Mouse (Mus musculus) urinary bladder, adult 2 months (tissue): ENCODE measurements around the gene Cd6. TPM values are rescaled to one million over a fixed set of nuclear protein-coding genes. Genes with fewer than 3 reads are reported as not detected.

Source experiments
- DNase-seq: peaks from one replicate; pipeline ENCODE4 v3.0.0; 2022; ENCODE audit warnings: low spot score
- polyA plus RNA-seq: library from polyadenylated mRNA; depleted of rRNA; stranded (reverse); fragments of >200 nt; gene quantifications from 2 replicates; pipeline ENCODE4 v1.2.3, GENCODE M21; 2012

The Cd6 gene
- polyA plus RNA-seq, 1 experiment, result 0.39 TPM

DNA sequence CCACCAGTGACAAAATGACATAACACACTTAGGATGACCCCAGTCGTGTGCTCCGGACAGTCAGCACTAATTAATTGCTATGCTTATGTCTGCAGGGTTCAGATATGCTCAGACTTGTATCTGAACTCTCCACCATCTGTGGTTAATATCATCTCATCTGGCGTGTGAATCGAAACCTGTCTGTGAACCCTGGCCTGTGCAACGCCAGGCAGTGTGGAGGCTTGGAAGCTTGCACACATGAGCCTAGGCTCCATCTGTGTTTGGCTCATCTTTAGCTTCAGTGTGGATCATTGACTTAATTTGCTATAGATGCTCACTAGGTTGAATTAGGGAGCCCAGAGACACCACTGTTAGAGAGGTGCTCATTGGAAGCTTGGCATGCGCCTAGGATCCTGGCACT, 67.4 kb downstream of the Cd6 start:
- DNase-seq, result no peak

DNA sequence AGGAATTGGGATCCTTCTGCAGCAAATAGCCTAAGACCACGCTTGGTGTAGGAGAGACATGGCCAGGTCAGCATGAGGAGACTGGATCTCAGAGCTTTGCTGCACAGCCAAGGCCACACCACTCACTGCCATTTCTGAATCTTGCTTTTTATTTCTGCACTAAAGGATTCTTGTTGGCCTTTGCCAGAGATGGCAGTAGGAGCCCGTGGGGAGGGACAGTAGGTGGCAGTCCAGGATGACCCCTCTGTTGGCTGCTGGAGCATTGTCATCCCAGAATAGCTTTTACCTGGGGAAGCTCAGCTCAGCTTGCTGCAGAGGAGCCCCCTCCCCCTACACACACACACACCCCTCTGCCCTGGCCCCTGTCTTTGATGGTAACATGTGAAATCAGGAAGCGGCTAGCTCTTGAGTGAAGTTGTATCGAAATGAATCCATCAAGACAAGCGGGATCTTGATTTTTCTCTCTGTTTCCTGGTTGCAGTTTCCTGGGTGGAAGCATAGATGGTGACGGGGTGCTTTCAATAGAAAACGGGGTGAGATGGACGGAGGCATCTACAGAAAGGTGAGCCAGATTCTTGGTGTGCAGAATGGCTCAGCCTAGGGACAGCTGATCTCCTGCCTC, 68.0 kb downstream of the Cd6 start:
- no peak for DNase-seq

DNA sequence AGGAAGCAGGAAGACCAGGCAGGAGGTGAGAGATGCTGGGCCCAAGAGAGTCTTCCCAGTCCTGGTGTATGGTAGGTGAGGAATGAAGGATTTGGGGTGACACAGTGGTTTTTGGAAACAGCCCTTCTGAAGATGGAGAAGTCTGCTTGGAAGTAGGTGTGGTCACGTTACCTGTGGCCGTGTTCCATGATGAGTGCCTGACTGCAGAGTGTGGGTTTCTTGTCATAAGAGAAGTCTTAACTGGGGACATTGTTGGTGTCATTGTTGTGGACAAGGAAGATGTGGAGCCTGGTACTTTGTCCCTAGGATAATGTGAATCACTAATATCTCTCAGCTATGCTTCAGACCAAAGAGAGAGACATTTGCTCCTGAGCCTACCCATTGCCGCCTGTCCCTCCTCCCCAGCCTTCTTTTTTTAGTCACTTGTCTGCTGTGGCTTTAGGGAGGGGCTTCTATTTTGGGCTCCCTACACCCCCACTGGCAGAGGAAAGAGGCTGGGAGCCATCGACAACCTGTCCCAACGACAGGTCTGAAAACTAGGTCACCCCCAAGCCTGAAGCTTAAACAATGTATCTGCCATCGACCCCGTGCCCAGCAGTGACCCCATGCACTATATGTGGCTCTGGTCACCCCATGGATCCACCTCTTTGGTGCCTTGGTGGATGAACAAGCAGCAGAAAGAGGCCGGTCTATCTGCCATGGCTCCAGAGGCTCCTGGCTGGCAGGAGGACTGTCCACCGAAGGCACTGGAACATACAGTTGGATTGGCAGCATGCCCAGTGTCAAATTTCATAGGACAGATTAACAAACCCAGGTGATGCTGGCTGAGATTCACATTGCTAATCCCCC, 69.7 kb downstream of the Cd6 start:
- no peak for DNase-seq

DNA sequence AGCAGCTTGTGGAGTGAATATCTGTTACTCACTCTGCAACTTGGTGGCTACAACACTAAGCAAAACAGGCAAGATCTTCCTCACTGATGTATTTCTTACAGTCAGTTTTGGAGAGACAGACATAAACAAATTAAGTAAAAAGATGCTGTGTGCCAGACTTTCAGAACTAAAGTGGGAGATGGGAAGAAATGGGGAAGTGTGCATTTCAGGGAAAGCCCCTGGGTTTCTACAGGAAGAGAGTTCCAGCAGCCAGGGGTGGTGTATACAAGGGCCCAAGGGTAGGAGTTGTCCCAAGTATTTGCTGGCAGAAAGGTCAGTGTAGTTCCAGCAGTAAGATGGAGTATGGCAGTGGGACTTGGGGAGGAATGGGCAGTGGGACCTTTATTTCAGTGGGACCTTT, 70.3 kb downstream of the Cd6 start:
- DNase-seq, result no peak

DNA sequence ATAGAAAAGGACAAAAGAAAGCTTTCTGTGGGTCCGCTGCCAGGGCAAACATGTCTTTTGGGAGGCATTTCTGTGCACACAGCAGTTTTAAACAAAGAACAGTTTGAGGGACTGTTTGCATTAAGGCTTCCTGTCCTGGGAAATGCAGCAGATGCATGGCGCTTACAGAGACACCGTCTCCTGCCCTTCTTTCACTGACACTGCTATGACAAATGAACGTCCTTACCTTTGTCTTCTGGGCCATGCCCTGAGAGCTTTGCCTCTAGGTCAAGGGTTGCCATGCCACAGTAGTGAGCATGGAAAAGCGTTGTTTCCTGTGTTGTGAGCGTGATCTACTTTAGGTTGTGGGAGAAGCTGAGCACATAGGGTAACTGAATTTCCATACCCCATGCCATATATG, 71.2 kb downstream of the Cd6 start:
- DNase-seq, result no peak

DNA sequence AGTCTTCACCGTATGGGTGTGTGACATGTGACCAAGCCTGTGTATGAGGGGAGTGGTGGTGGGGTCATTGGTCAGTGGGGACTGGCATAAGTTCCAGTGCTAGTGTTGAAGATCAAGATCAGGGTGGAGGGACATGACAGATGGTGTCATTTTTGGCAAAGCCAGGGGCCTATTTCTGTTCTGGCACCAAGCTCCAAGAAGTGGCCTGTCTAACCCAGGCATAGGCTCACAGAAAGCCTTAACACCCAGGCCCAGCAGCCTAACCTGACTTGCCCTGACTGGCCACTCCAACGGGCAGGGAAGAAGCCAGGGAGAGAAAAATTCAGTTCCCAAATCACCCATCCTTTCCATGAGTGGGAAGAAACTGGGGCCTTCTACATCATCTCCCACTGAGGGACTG, 72.3 kb downstream of the Cd6 start:
- no peak for DNase-seq

DNA sequence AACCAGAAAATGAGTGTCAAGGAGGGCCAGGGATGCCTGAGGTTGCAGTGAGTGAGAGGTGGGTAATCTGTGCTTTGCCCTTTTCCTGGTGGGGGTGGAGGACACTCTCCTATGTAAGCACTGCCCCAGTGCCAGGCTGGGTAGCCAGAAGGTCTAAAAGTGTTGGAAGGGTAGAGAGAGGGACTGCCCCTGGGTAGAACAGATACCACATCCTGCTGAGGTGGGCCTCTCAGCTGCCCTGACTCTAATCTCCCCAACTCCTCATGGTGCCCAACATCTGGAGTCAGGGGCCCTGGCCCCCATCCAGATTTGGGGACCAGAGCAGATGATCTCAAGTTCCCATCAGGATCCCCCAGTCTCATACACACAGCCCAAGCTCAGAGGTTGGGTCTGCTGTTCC, 72.7 kb downstream of the Cd6 start:
- no peak for DNase-seq

DNA sequence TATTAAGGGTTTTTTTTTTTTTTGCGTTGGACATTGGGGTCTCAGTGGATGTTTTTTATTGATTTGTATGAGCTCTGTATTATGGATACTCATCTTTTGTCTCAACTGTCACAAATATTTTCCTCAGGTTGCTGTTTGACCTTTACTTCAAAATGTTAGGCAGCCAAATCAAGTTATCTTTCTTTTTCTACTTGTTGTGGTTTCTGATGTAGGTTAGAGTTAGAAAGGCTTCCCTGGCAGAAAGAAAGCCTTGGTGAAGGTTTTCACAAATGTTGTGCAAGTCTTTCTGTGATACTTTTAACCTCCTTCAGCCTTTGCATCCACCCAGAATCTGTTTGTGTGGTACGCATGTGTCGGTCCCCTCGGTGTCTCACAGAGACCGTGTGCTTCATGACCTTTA, 77.2 kb downstream of the Cd6 start:
- DNase-seq, result no peak

DNA sequence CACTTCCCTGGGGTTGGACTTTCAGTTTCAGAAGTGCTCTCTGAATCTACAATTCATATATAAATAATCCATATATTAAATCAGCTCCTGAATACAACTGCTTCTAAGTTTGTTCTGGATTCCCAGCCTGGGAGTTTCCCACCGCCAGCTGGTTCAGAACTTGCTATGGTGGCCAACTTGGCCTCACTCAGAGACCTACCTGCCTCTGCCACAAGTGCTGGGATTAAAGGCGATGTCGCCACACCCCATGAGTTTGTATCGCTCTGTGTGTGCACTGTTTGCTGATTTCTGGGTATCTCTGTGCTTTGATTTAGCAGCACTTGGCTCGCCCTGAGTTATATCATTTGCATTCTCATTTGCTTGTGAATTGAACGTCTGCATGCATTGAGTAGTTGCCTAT, 77.8 kb downstream of the Cd6 start:
- DNase-seq, result no peak

DNA sequence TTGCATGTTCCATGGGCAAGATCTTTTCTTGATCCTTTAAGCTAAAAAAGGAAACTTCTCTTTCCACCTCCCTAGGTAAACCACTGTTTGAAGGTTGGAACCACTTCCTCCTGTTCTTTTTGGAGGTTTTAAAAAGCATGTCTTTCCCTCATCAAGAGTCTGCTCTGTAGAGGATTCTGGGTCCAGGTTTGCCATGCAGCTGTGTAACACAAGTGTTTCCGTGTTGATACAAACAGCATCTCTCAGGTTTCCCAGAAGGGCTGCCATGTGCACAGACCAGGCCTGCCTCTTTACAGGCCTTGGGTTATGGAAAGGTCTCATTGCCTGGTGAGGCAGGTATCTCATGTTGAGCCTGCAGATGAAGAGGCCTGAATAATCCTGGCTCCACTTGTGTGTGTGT, 78.3 kb downstream of the Cd6 start:
- DNase-seq, result no peak

DNA sequence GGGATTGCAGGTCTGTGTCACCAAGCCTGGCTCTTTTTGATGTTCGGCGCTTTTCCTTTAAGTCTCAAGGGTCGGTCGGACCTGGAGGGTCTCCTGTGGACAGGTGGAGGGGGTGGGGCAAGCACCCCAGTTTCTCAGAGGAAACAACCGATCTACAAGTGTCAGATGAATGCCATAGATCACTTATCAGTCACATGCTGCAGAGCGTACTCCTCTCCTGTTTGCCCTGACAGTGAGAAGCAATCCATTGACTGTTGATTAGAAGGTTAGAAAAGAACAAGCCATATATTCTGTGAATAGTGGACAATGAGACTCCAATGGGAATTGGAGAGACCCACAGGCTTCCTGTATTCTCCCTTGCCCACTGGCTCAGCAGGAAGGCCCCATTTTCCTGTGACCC, 79.7 kb downstream of the Cd6 start:
- DNase-seq, result no peak

DNA sequence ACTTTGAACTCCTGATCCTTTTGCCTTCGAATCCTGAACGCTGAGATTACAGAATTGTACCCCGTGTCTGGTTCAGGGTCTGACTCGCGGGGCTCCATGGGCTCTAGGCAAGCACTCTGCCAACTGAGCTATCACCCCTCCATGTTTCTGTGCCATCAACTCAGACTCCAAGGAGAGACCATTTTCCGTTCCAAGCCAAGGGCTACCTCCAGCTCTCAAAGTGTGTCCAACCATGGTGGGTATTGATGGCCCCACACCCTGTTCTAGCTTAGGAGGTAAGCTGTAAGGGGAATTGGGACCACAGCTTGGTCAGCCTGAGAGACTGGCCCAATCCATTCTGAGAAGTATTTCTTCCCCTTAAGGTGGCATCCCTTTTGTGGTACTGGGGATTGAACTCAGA, 80.6 kb downstream of the Cd6 start:
- no peak for DNase-seq

DNA sequence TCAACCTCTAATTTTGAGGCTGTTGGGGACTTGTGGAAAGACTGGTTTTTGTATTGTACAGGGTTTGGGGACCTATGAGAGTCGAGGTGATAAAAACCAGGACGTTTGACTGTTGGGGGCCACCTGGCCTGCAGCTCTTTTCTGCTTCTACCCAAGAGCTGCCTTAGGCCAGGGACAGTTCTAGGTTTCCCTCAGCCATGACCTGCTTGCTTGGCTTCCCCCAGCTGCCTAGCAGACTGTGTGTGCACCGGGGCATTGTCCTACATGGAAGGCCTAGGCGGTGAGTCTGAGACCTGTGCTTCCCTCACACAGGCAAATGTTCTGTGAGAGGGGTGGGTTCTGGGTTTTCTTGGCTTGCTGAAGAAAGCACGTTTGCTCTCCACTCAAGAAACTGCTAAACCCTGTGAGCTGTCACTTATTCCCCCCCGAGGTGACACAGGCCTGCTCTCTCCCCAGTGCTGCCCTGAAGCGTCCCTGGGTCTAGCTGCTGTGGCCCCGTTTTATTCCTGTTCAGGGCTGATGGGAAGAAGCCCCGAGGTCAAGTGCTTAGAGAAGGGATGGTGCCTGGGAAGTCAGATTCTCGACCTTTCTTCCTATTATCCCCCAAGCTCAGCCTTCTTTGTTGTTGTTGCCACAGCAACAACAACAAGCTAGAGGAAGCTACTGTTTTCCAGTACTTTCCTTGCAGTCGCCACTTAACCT, 81.3 kb downstream of the Cd6 start:
- DNase-seq, result no peak

DNA sequence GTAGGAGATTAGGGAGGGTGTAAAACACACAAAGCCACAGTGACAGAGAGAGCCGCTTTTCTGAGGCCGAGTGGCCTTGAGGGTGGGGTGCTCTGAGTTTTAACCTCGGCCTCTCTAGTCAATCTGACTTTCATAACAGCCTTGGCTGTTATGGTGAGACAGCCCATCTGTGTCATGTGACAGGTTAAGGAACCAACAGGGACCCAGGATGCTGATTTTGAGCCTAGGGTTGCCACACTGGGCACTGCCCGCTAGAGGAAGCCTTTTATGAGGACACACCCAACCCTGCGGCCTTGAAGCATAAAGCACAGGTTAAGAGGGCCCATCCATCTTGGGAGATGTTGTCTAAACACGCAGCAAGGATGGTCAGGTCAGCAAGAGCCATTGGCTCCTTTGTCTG, 82.1 kb downstream of the Cd6 start:
- DNase-seq, result no peak

DNA sequence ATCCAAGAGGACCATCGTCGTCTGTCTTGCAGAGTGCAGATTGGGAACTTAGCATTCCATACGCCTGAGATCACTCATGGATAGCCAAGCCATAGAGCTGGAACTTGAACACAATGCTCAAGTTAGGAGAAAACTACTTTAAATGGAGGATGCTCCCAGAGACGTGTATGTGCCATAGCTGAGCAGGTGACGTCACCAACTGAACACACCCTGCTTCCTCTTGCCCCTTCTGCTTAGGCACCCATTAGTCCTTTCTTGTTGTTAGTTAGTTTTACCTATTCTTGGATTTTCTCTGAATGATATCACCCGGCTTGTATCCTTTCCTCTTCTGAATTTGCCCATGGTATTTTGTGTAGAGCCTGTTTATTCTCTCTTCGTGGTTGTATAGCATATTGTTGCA, 82.7 kb downstream of the Cd6 start:
- DNase-seq, result no peak

DNA sequence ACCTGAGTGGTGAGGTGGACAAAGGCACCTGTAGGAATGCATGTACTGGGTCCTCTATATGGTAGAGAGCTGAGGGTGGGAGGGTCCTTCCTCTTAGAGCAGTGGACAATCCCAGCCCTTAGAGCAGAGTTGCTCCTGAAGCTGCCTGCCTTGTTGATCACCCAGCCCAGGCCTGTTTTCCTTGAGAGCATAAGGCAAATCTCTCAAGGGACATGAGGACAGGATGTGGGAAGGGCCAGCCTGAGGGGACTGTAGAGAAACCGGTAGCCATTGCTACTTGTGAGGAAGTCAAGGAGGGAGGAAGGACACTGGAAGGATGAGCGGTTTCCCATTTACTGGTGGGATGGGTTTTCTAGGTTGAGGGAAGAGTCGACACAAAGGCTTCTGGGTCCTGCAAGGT, 87.3 kb downstream of the Cd6 start:
- DNase-seq, result no peak

DNA sequence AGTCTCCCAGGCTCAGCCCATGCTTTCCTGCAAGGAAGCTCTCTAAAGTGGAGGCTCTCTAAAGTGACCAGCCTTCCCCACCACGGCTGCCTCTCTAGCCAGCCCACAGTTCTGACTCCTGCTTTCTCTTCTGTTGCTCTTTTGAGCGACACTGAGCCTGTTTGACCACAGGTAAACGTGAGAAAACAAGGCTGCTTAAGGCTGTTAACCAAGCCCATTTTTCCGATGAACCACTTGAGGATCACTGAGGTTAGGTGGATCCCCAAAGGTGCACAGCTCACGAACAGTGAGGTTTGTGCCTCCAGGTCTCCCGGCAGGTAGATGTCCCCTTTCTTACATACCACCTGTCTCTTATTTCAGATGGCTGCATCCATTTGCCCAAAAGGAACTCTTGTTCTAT, 87.7 kb downstream of the Cd6 start:
- DNase-seq, result no peak

DNA sequence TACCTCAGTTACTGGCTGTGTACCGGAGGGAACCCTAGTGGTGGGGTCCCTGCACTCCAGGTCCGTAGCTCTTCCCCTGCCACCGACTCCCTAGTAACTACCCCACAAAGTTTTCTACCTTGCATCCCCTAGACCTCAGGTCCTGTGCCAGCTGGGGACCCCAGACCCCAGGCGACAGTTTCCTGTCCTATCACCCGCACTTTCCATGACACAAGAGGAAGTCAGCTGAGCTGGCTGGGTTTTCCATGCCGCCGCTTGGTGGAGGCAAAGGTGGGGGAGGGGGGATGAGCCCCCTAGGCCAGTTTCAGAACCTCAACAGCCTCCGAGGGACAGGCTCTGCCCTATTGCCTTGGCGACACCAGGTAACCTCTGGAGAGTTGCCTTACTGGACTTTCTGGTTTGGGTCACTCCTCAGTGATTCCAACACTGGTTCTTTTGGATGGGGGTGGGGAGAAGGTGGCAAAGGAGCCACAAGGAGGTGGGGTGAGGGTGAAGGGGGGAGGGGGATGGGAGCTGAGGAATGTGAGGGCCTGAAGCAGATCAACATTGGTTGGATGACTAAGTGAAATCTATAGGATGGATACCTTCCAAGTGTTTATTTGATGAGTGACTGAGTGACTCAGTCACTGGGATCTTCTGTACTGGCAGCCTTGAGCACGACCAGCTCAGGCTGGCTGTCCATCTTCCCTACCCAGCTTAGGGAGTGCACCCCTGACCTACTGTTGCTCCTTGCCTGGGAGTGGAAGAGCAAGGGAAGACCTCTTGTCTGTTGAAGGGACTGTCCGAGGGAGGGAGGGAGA, 89.0 kb downstream of the Cd6 start:
- DNase-seq, result no peak

DNA sequence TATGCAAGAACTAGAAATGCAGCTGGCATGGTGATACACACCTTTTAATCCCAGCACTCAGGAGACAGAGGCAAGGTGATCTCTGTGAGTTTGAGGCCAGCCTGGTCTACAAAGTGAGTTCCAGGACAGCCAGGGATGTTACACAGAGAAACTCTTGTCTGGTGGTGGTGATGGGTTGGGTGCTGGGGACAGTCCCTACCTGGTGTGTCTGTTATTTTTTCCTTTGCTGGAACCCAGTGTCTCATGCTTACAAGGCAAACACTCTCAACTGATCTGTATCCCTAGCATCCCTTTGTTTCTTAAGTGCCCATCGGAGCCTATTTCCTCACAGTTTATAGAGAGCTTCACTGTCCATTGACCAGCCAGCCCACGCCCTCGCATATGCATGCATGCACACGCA, 89.9 kb downstream of the Cd6 start:
- no peak for DNase-seq
